Mouse (Mus musculus): ENCODE measurements around the gene Dlg1. TPM values are rescaled to one million over a fixed set of nuclear protein-coding genes. Genes with fewer than 3 reads are reported as not detected.

The Dlg1 gene
- polyA plus RNA-seq, 1 experiment from 2014 or later: 21.9 TPM

- H3K9me3 ChIP-seq (ENCODE audit: control insufficient read depth, low read length): no peaks in the 10 kb centered on the region
- ATAC-seq: no peak
- H3K9ac ChIP-seq (replicated peaks; ENCODE audit: low read depth, low read length): no peak overlapping the region
- no peak overlapping the region for H3K27ac ChIP-seq (ENCODE audit: low read length)
- H3K36me3 ChIP-seq (ENCODE audit: control insufficient read depth, insufficient read depth): no peaks in the 10 kb centered on the region
- peaks cover 4% of the 10 kb centered on the region; the same call in 1 of the 2 replicates for H3K4me1 ChIP-seq (replicated peaks; ENCODE audit: control insufficient read depth, insufficient read depth, low read length)
- 88% methylated on average over 1 of the region's 1 CpGs for WGBS
- no peaks in the 10 kb centered on the region for H3K27me3 ChIP-seq (replicated peaks; ENCODE audit: control insufficient read depth, insufficient read depth, low read length)
- no peak overlapping the region for H3K4me2 ChIP-seq (ENCODE audit: low read length)
- H3K4me3 ChIP-seq (replicated peaks; ENCODE audit: low read length): no peak overlapping the region
Measured at GRCm38 (mm10) chr16:31672202-31672601, 9.0 kb downstream of the Dlg1 start.

GRCm38 (mm10) chr16:31677463-31677862, 14.2 kb downstream of the Dlg1 start:
- Histone ChIP-seq H3K4me1 (replicated peaks; ENCODE audit: control insufficient read depth, insufficient read depth, low read length) (no peaks in the 10 kb centered on the region), H3K9ac (replicated peaks; ENCODE audit: low read depth, low read length) (no peak overlapping the region), H3K4me3 (replicated peaks; ENCODE audit: low read length) (no peak overlapping the region), H3K4me2 (ENCODE audit: low read length) (no peak overlapping the region), H3K27me3 (replicated peaks; ENCODE audit: control insufficient read depth, insufficient read depth, low read length) (no peaks in the 10 kb centered on the region), H3K9me3 (ENCODE audit: control insufficient read depth, low read length) (no peaks in the 10 kb centered on the region), H3K27ac (ENCODE audit: low read length) (no peak overlapping the region), H3K36me3 (ENCODE audit: control insufficient read depth, insufficient read depth) (no peaks in the 10 kb centered on the region)
- ATAC-seq: no peak
- 93% methylated on average over 4 of the region's 4 CpGs for WGBS

GRCm38 (mm10) chr16:31682291-31682690, 19.0 kb downstream of the Dlg1 start:
- H3K4me1 ChIP-seq (replicated peaks; ENCODE audit: control insufficient read depth, insufficient read depth, low read length): no peaks in the 10 kb centered on the region
- H3K27ac ChIP-seq (ENCODE audit: low read length): no peak overlapping the region
- no peak overlapping the region for H3K4me3 ChIP-seq (replicated peaks; ENCODE audit: low read length)
- no peak overlapping the region for H3K4me2 ChIP-seq (ENCODE audit: low read length)
- H3K9me3 ChIP-seq (ENCODE audit: control insufficient read depth, low read length): no peaks in the 10 kb centered on the region
- WGBS: 94% methylated on average over 6 of the region's 6 CpGs
- no peaks in the 10 kb centered on the region for H3K36me3 ChIP-seq (ENCODE audit: control insufficient read depth, insufficient read depth)
- ATAC-seq: no peak
- H3K27me3 ChIP-seq (replicated peaks; ENCODE audit: control insufficient read depth, insufficient read depth, low read length): no peaks in the 10 kb centered on the region
- no peak overlapping the region for H3K9ac ChIP-seq (replicated peaks; ENCODE audit: low read depth, low read length)

- ATAC-seq: no peak
- H3K36me3 ChIP-seq (ENCODE audit: control insufficient read depth, insufficient read depth): no peaks in the 10 kb centered on the region
- 77% methylated on average over 9 of the region's 9 CpGs for WGBS
Measured at GRCm38 (mm10) chr16:31683670-31684430, 20.6 kb downstream of the Dlg1 start.

GRCm38 (mm10) chr16:31684771-31685170, 21.5 kb downstream of the Dlg1 start:
- Histone ChIP-seq H3K36me3 (ENCODE audit: control insufficient read depth, insufficient read depth) (no peaks in the 10 kb centered on the region), H3K9me3 (ENCODE audit: control insufficient read depth, low read length) (no peaks in the 10 kb centered on the region), H3K9ac (replicated peaks; ENCODE audit: low read depth, low read length) (no peak overlapping the region), H3K4me3 (replicated peaks; ENCODE audit: low read length) (no peak overlapping the region), H3K4me2 (ENCODE audit: low read length) (no peak overlapping the region), H3K4me1 (replicated peaks; ENCODE audit: control insufficient read depth, insufficient read depth, low read length) (no peaks in the 10 kb centered on the region), H3K27ac (ENCODE audit: low read length) (no peak overlapping the region), H3K27me3 (replicated peaks; ENCODE audit: control insufficient read depth, insufficient read depth, low read length) (no peaks in the 10 kb centered on the region)
- 80% methylated on average over 4 of the region's 4 CpGs for WGBS
- no peak for ATAC-seq

More at GRCm38 (mm10) chr16:31683670-31684430, 20.6 kb downstream of the Dlg1 start:
- Histone ChIP-seq H3K4me1 (replicated peaks; ENCODE audit: control insufficient read depth, insufficient read depth, low read length) (no peaks in the 10 kb centered on the region), H3K9me3 (ENCODE audit: control insufficient read depth, low read length) (no peaks in the 10 kb centered on the region), H3K4me3 (replicated peaks; ENCODE audit: low read length) (no peak overlapping the region), H3K9ac (replicated peaks; ENCODE audit: low read depth, low read length) (no peak overlapping the region), H3K27me3 (replicated peaks; ENCODE audit: control insufficient read depth, insufficient read depth, low read length) (no peaks in the 10 kb centered on the region), H3K27ac (ENCODE audit: low read length) (no peak overlapping the region), H3K4me2 (ENCODE audit: low read length) (no peak overlapping the region)

GRCm38 (mm10) chr16:31687766-31688165, 24.5 kb downstream of the Dlg1 start:
- H3K4me2 ChIP-seq (ENCODE audit: low read length): no peak overlapping the region
- no peaks in the 10 kb centered on the region for H3K27me3 ChIP-seq (replicated peaks; ENCODE audit: control insufficient read depth, insufficient read depth, low read length)
- no peaks in the 10 kb centered on the region for H3K4me1 ChIP-seq (replicated peaks; ENCODE audit: control insufficient read depth, insufficient read depth, low read length)
- no peak overlapping the region for H3K9ac ChIP-seq (replicated peaks; ENCODE audit: low read depth, low read length)
- no peaks in the 10 kb centered on the region for H3K36me3 ChIP-seq (ENCODE audit: control insufficient read depth, insufficient read depth)
- H3K4me3 ChIP-seq (replicated peaks; ENCODE audit: low read length): no peak overlapping the region
- ATAC-seq: no peak
- H3K9me3 ChIP-seq (ENCODE audit: control insufficient read depth, low read length): no peaks in the 10 kb centered on the region
- no peak overlapping the region for H3K27ac ChIP-seq (ENCODE audit: low read length)

GRCm38 (mm10) chr16:31695286-31696020, 32.2 kb downstream of the Dlg1 start:
- peak overlapping the region; percentile 61 for H3K27ac ChIP-seq (ENCODE audit: low read length)
- H3K9me3 ChIP-seq (ENCODE audit: control insufficient read depth, low read length): no peaks in the 10 kb centered on the region
- peaks cover 16% of the 10 kb centered on the region for H3K4me1 ChIP-seq (replicated peaks; ENCODE audit: control insufficient read depth, insufficient read depth, low read length)
- H3K36me3 ChIP-seq (ENCODE audit: control insufficient read depth, insufficient read depth): no peaks in the 10 kb centered on the region
- H3K27me3 ChIP-seq (replicated peaks; ENCODE audit: control insufficient read depth, insufficient read depth, low read length): no peaks in the 10 kb centered on the region
- H3K9ac ChIP-seq (replicated peaks; ENCODE audit: low read depth, low read length): peak overlapping the region; percentile 32; the same call in 1 of the 2 replicates
- peak overlapping the region; percentile 50 for H3K4me2 ChIP-seq (ENCODE audit: low read length)
- no peak for ATAC-seq
- 24% methylated on average over 11 of the region's 11 CpGs for WGBS
- H3K4me3 ChIP-seq (replicated peaks; ENCODE audit: low read length): peak overlapping the region; percentile 35

GRCm38 (mm10) chr16:31696367-31696766, 33.1 kb downstream of the Dlg1 start:
- Histone ChIP-seq H3K4me1 (replicated peaks; ENCODE audit: control insufficient read depth, insufficient read depth, low read length) (peaks cover 16% of the 10 kb centered on the region), H3K4me3 (replicated peaks; ENCODE audit: low read length) (peak overlapping the region; percentile 8; the same call in 1 of the 2 replicates), H3K9me3 (ENCODE audit: control insufficient read depth, low read length) (no peaks in the 10 kb centered on the region), H3K4me2 (ENCODE audit: low read length) (peak overlapping the region; percentile 3; the same call in 1 of the 2 replicates), H3K9ac (replicated peaks; ENCODE audit: low read depth, low read length) (no peak overlapping the region), H3K36me3 (ENCODE audit: control insufficient read depth, insufficient read depth) (no peaks in the 10 kb centered on the region), H3K27me3 (replicated peaks; ENCODE audit: control insufficient read depth, insufficient read depth, low read length) (no peaks in the 10 kb centered on the region), H3K27ac (ENCODE audit: low read length) (no peak overlapping the region)
- WGBS: 71% methylated on average over 6 of the region's 6 CpGs
- no peak for ATAC-seq

GRCm38 (mm10) chr16:31697341-31697740, 34.1 kb downstream of the Dlg1 start:
- Histone ChIP-seq H3K4me3 (replicated peaks; ENCODE audit: low read length) (no peak overlapping the region), H3K9me3 (ENCODE audit: control insufficient read depth, low read length) (no peaks in the 10 kb centered on the region), H3K36me3 (ENCODE audit: control insufficient read depth, insufficient read depth) (no peaks in the 10 kb centered on the region), H3K27ac (ENCODE audit: low read length) (no peak overlapping the region), H3K4me2 (ENCODE audit: low read length) (no peak overlapping the region), H3K27me3 (replicated peaks; ENCODE audit: control insufficient read depth, insufficient read depth, low read length) (no peaks in the 10 kb centered on the region), H3K4me1 (replicated peaks; ENCODE audit: control insufficient read depth, insufficient read depth, low read length) (peaks cover 16% of the 10 kb centered on the region), H3K9ac (replicated peaks; ENCODE audit: low read depth, low read length) (no peak overlapping the region)
- ATAC-seq: no peak
- WGBS: 75% methylated on average over 4 of the region's 4 CpGs

Measured in forebrain, embryonic 16.5 days (tissue).